Mouse (Mus musculus) liver (tissue): ENCODE data around the gene Tpt1.
"Not testable (repeated sequence)": the region's sequence is repeated elsewhere in the genome, so short reads cannot be mapped to it uniquely, and the experiment has no call there.

Experiments
- DNase-seq: peaks from one replicate; pipeline ENCODE4 v3.0.0-alpha.2; 2020; ENCODE audit warnings: mixed read lengths

The Tpt1 gene

DNA sequence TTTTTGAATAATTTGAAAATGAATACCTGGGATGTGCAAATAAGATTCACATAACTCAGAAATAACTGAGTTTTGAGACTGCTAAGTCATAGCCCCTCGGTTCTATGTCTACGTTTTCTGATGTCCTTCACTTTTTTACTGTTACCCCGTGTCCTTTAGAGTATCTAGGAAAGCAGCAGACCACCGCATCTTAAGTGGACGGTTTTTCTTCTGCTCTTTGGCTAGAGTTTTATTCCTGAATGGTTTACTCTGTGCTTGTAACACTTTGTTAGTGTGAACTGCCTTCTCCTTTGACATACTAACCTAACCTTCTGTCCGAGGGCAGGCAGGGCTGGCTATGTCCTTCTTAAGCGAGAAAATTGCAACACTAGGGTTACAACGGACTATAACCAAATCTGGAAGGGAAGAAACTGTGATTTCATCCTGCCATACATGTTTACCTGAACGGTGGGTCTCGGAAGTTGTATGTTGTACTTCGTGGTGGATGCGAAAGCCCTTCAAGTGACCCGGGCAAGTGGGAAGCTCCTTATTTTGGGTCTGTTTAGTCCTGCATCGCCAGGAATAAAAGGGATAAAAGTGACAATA lies 690 bp upstream of the Tpt1 start:
- DNase-seq, result peak; percentile 8

GRCm38 (mm10) chr14:75845698-75846115 lies 814 bp downstream of the Tpt1 start:
- DNase-seq, result peak; percentile 90

GRCm38 (mm10) chr14:75847669-75848068 lies 2.8 kb downstream of the Tpt1 start:
- no peak for DNase-seq

- no peak for DNase-seq
Observed at GRCm38 (mm10) chr14:75848482-75848881, 3.6 kb downstream of the Tpt1 start.

- no peak for DNase-seq
Observed at GRCm38 (mm10) chr14:75849236-75849635, 4.3 kb downstream of the Tpt1 start.

DNA sequence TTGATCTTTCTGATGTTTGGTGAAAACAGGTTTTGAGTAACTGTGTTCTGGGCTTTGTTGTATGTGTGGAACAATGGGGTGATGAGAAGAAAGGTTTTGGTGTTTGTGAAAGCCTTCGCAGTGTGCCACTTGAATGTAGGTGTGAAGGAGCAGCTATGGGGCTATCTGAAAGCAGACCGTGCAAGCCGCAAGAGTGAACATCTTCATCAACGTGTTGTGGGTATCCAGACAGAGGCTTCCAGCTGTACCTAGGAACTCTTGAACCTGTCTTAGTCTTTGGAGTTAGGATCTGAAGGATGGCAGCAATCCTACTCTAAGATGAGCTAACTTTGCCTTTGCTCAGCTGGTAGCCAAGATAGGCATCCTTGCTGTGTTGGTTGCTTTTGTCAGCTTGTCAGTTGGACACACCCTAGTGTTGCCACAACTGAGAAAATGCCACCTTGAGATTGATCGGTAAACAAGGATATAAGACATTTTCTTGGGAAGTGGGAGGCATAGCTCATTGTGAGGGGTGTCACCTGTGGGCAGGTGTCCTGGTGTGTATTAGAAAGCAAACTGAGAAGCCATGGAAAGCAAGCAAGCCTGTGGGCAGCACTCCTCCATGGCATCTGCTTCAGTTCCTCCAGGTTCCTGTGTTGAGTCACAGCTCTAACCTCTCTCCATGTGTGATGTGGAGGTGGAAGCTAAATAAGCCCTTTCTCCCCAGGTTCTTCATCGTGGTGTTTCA lies 5.1 kb downstream of the Tpt1 start:
- no peak for DNase-seq

DNA sequence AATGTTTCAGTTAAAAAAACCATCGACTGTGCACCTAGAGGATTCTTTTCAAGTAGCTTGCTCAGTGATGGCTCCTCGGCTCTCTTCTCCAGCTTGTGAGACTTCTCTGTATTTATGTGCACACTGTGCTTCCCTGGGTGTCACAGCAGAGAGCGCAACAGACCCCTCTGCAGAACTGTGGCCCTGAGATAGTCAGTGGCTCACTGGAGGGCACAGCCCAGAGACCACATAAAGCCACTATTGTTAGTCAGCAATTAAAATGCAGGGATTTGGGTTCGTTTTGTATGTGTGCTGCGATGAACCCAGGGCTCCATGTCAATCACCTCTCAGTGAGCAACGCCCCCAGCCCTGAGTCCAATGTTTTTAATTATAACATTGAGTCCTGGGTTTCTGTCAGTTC lies 5.9 kb downstream of the Tpt1 start:
- DNase-seq, result no peak

DNA sequence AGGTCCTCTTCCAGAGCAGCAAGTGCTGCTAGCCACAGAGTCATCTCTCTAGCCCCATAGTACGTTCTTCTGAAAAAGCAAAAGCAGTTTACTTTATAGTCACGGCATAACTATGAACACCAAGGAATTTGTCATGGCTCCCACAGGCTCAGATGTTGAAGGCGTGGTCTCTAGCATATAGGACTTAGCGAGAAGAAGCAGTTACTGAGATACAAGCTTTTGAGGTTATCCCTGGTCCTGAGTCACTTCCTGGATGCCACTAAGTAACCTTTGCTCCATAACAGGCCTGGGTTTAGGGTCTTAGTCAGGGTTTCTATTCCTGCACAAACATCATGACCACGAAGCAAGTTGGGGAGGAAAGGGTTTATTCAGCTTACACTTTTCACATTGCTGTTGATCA lies 7.1 kb downstream of the Tpt1 start:
- DNase-seq, result no peak

GRCm38 (mm10) chr14:75855263-75855992 lies 10.5 kb downstream of the Tpt1 start:
- no peak for DNase-seq

- DNase-seq, result no peak
Observed at GRCm38 (mm10) chr14:75858181-75858580, 13.3 kb downstream of the Tpt1 start.

DNA sequence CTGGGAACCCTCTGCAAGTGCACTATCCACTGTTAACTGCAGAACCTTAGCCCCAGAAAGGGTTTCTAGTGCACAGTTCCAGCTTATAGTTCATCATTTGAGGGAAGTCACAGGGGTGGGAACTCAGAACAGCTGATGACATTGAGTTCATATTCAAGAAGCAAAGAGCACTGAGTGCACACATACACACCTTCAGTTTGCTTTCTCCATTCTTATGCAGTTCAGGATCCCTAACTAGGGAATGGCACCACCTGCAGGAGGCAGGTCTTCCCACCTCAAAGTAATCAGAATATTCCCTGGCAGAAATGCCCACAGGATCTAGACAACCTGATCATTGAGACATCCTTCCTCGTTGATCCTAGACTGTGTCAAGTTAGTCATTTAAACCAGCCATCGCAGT lies 14.7 kb downstream of the Tpt1 start:
- DNase-seq, result no peak

DNA sequence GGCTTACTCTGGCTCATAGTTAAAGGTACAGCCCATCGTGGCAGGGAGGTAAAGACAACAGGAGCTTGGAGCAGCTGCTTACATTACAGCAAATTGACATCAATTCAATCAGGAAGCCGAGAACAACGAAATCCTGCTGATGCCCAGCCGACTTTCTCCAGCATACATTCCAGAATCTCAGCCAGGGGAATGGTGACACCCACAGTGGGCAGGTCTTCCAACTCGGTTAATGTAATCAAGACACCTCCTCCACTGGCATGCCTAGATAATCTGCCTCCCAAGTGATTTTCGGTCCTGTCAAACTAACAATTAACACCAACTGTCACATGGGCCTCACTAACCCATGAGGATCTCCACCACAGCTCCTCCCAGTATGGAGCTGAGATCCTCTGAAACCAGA lies 17.8 kb downstream of the Tpt1 start:
- no peak for DNase-seq

DNA sequence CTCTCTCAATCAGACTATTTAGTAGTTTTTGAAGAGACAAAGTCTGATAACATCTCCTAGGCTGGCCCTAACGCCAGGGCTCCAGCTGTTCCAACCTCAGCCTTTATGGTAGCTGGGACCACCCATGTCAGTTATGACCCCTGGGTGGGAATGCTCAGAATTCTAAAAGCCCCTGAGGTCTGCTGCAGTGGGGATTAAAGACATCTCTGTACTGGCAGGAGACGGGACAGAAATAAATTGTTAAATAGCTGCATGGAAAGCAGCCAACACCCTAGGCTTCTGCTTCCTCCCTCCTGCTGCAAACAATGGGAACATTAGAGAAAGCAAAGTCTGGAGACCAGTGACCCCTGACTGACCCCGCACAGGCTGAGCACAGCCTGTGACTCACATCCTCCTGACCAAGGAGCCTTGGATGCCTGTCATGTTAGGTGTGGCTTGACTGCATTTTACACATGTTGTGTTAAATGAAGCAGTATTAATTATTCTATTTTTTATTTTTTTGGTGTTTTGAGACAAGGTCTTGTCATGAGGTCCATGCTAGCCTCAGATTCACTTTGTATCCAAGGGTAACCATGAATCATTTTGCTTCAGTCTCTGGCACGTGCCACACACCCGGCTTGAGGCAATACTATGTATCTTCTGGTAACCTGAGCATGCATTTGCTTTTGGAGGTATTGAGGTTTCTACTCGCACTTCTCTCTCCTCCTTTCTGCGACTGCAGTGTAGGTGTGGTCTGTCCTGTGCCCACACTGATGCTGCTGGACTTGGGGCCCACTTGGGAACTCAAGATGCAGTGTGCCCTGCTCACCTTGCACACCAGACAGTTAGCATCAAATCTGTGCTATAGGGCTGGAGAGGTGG lies 18.9 kb downstream of the Tpt1 start:
- peak; percentile 37 for DNase-seq

DNA sequence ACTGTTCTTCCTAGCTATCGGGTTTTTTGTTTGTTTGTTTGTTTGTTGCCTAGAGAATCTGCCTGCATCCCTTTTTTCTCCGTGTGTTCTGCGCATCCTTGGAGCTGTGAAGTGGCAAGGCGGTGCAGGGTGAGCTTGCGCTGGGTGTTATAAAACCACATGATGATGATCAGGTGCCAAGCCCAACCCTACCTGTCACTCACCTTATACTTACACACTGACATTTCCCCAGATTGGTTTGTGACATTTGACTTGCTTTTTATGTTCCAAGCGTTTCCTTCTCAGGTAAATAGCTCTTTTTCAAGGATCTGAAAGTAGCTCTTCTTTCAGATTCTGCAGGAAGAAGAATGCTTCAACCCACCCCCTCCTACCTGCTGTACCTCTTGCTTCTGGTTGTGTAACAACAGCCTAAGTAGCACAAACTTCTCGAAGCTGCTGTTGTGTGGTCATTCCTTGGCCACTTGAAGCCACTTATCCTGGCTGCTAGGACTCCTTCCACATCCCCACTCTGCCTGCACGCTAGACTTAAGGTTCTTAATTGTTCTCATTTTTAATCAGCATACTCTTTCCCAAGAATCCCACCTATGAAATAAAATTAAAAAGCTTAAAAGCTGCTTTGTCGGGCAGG lies 21.9 kb downstream of the Tpt1 start:
- no peak for DNase-seq

GRCm38 (mm10) chr14:75868028-75868427 lies 23.1 kb downstream of the Tpt1 start:
- DNase-seq, result not testable (repeated sequence)

GRCm38 (mm10) chr14:75869769-75870363 lies 25.0 kb downstream of the Tpt1 start:
- no peak for DNase-seq

GRCm38 (mm10) chr14:75870631-75871030 lies 25.7 kb downstream of the Tpt1 start:
- DNase-seq, result peak; percentile 23

GRCm38 (mm10) chr14:75871111-75871510 lies 26.2 kb downstream of the Tpt1 start:
- no peak for DNase-seq

DNA sequence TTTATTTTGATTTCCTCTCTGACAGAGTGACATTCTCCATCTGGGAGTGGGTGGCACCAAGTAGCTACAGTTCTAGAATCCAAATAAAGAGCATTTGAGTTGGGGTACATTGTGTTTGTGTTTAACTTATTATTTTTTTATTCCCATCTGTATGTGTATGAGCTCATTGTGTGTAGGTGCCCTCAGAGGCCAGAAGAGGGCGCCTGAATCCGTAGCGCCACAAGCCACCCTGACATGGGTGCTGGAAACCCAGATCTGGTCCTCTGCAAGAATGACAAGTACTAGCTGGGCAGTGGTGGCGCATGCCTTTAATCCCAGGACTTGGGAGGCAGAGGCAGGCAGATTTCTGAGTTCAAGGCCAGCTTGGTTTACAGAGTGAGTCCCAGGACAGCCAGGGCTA lies 26.9 kb downstream of the Tpt1 start:
- DNase-seq, result no peak

- no peak for DNase-seq
Observed at GRCm38 (mm10) chr14:75873612-75874011, 28.7 kb downstream of the Tpt1 start.

- peak; percentile 78 for DNase-seq
Observed at GRCm38 (mm10) chr14:75876320-75877043, 31.6 kb downstream of the Tpt1 start.
